Mouse (Mus musculus) left cerebral cortex, adult 9 months (tissue): Measurements from ENCODE around the gene L2hgdh.

Source experiments
- DNase-seq, 2 experiments: peaks; one replicate each; pipeline ENCODE4 v3.0.0; 2022; ENCODE audit warnings: low spot score in 2 of 2

Gene L2hgdh

DNA sequence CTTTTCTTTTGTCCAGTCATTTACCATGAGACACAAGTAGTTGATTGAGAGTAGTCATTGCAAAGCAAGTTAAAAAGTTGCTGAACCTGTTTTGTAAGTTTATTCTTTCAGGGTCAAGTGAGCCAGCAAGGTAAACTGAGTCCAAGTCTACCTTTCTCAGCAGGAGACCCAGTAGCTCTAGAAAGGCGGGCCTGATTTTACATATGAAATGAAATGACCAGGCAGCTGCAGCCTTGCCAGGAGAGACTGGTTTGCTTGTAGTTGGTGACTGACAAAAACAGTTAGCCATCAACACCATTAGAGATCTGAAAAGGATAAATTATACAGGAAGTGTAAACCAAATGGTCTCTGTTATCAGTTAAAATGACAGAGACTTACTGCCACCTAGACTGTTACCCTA lies 5.6 kb upstream of the L2hgdh start:
- no peak for DNase-seq

GRCm38 (mm10) chr12:69729246-69729645 lies 4.6 kb upstream of the L2hgdh start:
- DNase-seq: no peak

- no peak for DNase-seq
Measured at GRCm38 (mm10) chr12:69724018-69724710, 509 bp downstream of the L2hgdh start.

GRCm38 (mm10) chr12:69723376-69723775 lies 1.3 kb downstream of the L2hgdh start:
- no peak for DNase-seq

DNA sequence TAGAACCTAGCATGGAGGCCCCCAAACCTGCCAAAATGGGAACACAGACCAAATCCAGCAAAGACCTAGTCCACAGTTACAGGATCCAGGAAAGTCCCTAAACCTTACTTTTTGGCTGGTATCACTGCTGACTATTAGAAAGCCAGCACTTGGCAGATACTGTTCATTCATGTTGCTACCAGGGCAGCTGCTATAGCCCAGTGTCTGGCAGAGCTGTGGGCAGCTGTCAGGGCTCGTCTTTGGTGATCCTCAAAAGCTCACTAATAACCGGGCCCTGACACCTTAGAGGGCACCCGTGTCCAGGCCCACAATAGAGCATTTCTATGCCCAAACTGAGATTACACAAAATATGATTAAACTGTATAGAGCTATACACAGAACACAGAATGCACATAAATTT lies 1.8 kb downstream of the L2hgdh start:
- DNase-seq: no peak

DNA sequence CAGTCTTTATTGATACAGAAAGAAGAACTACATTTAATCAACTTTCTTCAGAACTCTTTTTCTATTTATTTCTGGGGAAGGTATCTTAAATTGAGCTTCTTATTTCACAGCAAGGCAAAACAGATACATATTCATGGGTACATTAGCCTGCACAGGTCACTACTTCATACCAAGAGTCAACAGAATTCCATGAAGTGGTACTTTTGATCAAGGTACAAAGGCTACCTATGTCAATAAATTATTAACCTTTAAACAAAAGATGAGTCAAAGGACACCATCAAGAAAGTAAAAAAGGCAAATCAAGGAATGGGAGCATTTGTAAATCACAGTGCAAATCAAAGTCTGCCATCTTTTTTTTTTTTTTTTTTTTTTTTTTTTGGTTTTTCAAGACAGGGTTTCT lies 11.0 kb downstream of the L2hgdh start:
- no peak for DNase-seq

- no peak for DNase-seq
Measured at GRCm38 (mm10) chr12:69704799-69705458, 19.7 kb downstream of the L2hgdh start.

DNA sequence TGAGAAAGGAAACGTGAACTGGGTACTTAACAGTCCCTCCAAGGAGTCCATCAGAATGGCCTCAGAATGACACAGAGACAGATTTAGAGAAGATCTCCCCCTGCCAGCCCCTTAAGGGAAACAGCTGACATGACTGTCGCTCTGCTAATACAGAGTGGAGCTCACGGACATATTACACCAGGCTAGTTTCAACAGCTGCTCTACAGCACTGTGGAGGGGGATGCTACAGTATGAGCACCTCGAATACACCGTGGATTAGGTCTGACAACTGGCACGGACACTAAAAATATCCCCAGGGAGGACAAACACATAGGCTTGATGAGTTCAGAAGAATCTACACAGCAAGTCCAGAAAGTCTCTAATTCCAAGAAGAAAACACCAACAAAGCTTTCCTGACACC lies 26.3 kb downstream of the L2hgdh start:
- no peak for DNase-seq

- DNase-seq: peak in 1 of 2 experiments; percentile 46
Measured at GRCm38 (mm10) chr12:69696746-69697145, 27.9 kb downstream of the L2hgdh start.

GRCm38 (mm10) chr12:69693471-69693870 lies 31.2 kb downstream of the L2hgdh start:
- DNase-seq: no peak

- DNase-seq: no peak
Measured at GRCm38 (mm10) chr12:69690714-69691113, 34.0 kb downstream of the L2hgdh start.

DNA sequence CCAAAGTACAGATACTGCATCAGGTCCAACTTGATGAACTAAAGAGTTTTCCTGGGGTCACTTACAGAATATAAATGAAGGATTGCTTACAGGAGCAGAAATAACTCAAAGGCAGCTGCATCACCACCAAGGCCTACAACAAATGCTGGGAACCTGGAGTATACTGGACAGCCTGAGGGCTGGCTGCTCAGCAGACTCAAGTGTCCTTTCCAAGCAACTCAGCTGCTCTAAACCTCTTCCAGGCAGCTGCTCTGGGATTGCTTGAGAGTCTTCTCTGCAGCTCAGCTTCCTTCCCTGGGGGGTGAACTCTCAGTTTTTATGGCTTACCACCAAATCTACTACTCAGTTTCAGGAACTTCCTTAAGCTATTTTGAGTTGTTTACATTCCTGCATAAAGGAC lies 35.6 kb downstream of the L2hgdh start:
- DNase-seq: no peak

GRCm38 (mm10) chr12:69688368-69688767 lies 36.3 kb downstream of the L2hgdh start:
- no peak for DNase-seq

- DNase-seq: peak in 1 of 2 experiments; percentile 68
Measured at GRCm38 (mm10) chr12:69683537-69683936, 41.1 kb downstream of the L2hgdh start.

GRCm38 (mm10) chr12:69682788-69683419 lies 41.8 kb downstream of the L2hgdh start:
- no peak for DNase-seq

DNA sequence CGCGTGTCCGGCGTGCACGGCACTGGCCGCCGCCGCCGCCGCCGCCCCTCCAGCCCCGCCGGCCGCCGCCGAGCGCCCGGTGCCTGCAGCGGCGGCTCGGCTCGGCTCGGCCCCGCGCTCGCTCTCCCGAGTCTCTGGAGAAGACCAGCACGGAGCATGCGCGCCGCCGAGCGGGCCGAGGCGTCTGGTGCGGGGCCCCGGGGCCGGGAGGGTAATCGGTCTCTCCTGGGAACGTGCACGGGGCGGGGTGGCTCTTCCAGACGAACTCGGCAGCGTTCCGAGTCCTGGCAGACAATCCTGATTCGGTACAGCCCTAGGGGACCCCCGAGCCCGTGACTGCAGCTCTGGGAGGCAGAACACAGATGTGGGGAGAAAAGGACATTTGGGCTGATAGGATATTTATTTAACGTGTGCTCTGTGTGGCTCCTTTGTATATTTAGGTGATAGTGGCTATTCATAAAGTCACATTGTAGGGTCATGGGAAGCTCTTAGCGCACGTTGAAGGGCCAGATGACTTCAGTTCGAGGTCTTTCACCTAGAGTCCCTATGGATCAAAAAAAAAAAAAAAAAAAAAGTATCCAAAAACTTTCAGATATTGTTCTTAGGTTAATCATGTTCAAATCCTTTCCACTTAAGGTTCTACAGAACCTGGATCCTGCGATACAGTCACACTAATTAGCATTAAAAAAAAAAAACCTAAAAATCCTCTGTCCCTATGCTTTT lies 42.4 kb downstream of the L2hgdh start:
- peak in 1 of 2 experiments; percentile 71 for DNase-seq

DNA sequence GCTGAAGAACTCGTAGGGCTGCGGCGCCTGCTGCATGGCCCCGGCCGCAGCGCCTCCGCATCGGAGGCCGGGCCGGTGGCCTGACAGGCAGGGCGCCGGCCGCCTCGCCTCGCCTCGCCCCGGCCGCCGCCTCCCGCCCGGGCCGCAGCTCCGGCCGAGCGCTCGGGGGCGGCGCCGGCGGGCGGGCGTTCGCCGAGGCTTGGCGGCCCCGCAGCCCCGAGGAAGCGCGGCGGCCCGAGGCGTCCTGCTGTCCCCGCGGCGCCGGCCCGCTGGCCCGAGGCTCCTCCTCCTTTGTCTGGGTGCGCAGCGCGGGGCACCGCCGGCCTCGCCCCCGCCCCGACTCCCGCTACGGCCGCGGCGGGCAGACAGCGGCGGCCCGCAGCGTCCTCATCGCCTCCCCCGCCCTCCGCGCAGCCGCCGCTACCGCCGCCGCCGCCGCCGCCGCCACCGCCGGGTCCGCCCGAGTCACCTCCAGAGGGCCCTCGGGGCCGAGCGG lies 43.1 kb downstream of the L2hgdh start, which contains the start of gene Sos2:
Gene Sos2 (minus strand): TSS at position 287 of the 496 bp plus-strand sequence.
- peak in 1 of 2 experiments; percentile 24 for DNase-seq

DNA sequence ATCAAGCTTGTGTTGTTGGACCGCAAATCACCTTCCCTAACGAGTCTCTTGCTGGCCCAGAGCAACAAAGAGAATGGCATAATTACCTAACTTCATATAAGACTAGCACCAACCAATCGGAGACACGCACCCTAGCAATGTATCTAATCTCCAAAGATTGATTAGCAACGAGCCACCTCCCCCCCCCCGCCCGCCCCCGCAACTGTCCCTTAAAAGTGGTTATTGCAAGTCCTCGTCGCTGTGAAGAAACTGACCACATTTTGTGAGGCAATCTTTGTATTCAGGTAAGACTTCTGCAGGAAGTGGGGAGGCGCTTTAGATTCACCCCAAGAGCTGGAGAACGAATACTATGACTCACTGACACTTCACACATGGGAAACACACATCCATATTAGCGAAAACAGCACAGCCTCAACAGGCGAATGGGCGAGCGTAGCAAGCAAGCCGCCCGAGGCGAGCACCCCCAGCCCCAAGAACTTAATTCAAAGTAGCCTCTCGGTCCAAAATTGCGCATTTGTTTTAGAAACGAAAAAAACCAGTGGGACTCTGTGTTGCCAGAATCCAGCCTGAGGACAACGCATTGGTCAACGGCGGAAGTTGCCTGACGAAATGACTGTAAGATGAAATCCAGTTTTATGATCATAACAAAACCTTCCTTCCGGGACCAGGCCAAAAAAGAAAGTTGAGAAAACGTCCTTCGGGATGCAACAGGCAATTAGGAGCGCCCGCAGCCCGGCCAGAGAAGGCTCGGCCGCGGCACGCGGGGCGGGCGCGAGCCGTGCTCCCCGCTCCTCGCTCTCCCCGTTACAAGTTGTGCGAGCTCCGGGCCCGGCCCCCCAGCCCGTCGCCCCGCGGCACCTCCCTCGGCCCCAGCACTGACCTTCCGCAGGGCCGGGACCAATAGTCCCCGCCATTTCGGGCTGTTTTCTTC lies 43.8 kb downstream of the L2hgdh start:
- peak in 1 of 2 experiments; percentile 30 for DNase-seq

DNA sequence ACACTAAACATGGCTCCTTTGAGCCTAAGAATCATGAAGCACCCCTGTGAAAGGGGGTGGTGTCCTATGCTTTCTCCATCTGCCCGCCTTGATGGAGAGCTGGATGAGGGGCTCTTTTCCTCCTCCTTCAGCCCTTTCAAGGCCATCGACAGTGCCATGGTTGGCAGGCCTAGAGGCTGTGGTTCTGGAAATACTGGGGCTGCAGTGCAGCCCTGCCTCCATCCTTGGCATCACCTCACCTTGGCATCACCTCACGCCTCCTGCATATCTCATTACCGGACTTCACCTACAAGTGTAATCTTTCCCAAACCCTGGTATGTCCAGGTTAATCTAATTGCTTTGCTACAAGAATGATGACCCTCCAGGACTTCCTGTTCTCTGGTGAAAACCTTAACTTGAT lies 48.5 kb downstream of the L2hgdh start:
- no peak for DNase-seq

DNA sequence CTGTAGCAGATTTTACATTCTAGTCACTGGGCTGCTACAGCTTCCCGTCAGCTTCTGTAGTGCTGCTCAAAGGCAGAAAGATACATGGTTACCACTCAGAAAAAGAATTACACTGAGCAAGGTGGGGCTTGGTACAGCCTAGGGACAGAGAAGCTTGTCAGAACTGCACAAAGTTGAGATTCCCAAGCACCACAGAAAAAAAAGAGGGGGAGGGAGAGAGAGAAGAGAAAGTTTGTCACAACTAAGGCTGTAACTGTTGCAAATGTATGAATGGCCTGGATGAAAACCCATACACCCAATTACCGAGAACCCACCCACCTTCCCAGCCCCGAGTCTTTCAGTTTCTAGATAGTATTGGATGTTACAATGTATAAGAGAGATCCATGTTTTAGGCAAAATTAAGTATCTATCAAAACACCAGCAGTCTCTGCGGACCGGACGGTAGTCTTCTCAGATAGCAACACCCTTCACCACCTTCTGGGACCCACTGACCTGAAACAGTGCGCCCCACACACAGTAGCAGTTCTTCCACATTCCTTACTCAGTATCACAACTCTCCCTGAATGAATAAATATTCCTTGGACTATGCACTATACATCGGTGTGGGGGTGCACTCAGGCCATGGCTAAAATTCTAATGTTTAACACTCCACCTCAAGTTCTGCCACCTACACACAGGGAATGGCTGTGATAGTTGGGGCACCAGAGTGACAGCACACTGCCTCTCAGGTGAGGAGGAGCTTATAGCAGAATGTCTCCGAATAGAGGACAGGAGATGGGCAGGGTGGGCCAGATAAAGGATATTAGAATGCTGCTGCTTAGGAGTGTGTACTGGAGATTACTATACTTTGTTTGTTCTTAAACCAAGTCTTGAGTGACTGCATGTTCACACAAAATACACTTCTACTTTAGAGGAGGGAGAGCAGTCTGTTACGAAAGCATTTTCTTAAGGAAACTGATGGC lies 49.8 kb downstream of the L2hgdh start:
- no peak for DNase-seq
